Mouse (Mus musculus): ENCODE measurements around the gene Atp8a2.

- TF ChIP-seq POLR2A (IDR thresholded peaks at IDR 0.05; ENCODE audit: low read depth, low read length) (no peak), CTCF (conservative IDR thresholded peaks at IDR 0.05; ENCODE audit: insufficient read depth, insufficient read length, low read depth, low read length) (no peak)
Observed at GRCm38 (mm10) chr14:59942199-59942598, 254.8 kb downstream of the Atp8a2 start.

Measured in kidney, adult 2 months (tissue).